Mouse (Mus musculus) cerebellum, adult 2 months (tissue): ENCODE data around the gene Ppp4r1.

Source experiments
- CTCF ChIP-seq: fragments of 200-500 bp; IDR thresholded peaks from 2 replicates; pipeline ENCODE4 v1.5.1; 2011; ENCODE audit warnings: low read depth, mild to moderate bottlenecking, control low read depth, low read length, moderate library complexity, borderline replicate concordance; ENCODE audit not compliant: insufficient read depth
- POLR2A ChIP-seq: fragments of 200-500 bp; IDR thresholded peaks from 2 replicates; pipeline ENCODE4 v1.6.1; 2011; ENCODE audit warnings: low read length, control low read depth, borderline replicate concordance; ENCODE audit not compliant: insufficient read depth

DNA sequence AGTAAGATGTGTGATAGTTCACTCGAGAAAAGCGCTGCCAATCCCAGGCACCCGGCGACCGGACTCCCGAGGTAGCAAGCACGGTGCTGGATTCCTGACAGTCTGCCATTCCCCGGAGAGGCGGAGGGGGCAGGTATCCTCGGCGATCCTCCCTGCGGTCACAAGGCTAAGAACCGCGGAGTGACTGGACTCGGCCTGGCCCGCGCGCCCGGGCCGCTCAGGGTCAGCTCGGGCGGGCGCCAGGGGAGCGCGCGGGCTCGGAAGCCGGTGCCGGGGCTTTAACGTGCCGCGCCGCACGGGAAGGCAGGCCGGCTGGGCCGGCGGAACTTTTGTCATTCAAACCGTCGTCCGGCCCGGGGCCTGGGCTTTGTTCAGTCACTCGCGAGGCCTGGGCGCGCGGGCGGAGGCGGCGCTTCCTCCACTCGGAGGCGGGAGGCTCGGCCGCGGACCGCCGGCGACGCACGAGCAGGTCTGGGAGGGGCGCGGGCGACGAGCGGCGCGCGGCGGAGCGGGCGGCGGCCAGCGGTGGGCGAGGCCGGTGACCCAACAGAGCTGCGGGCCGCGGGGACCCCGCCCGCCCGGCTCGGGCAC, at the start of gene Ppp4r1:
- TF ChIP-seq CTCF = peak; percentile 25; the same call in 1 of the 2 replicates
- TF ChIP-seq POLR2A = peak; percentile 31; the same call in 1 of the 2 replicates
